Mouse (Mus musculus) myocyte (in vitro differentiated cells): ENCODE measurements around the gene Sart1. TPM values are rescaled to one million over a fixed set of nuclear protein-coding genes. Genes with fewer than 3 reads are reported as not detected.
A peak's percentile ranks its signal among the peaks of the same experiment; 100 is the strongest.

Experiments used
- H3K27me3 ChIP-seq: one replicate; pipeline ENCODE4 v1.6.1; 2011; ENCODE audit not compliant: control insufficient read depth, insufficient read depth, insufficient read length
- H3K36me3 ChIP-seq: one replicate; pipeline ENCODE4 v1.6.1; 2011; ENCODE audit not compliant: control insufficient read depth, insufficient read depth
- H3K4me2 ChIP-seq: one replicate; pipeline ENCODE4 v1.6.1; 2011; ENCODE audit warnings: low read depth, control low read depth
- H3K4me3 ChIP-seq: one replicate; pipeline ENCODE4 v1.5.1; 2011; ENCODE audit warnings: mild to moderate bottlenecking, control low read depth, moderate library complexity
- H3K79me2 ChIP-seq: one replicate; pipeline ENCODE4 v1.6.1; 2011; ENCODE audit not compliant: control insufficient read depth, insufficient read depth
- H3ac ChIP-seq: one replicate; pipeline ENCODE4 v1.6.1; 2011; ENCODE audit not compliant: control insufficient read depth, insufficient read length
- CEBPB ChIP-seq: IDR thresholded peaks from 2 replicates; pipeline ENCODE4 v1.6.1; 2011; ENCODE audit warnings: mild to moderate bottlenecking, moderate library complexity; ENCODE audit not compliant: poor library complexity, insufficient read depth, severe bottlenecking
- E2F4 ChIP-seq: IDR thresholded peaks from one replicate; pipeline ENCODE4 v1.6.1; 2011; ENCODE audit warnings: mild to moderate bottlenecking, control low read depth, moderate library complexity; ENCODE audit not compliant: insufficient read depth
- MAX ChIP-seq: IDR thresholded peaks from one replicate; pipeline ENCODE4 v1.6.1; 2011; ENCODE audit warnings: low read depth, mild to moderate bottlenecking, control low read depth
- MYOD1 ChIP-seq, 3 experiments: IDR thresholded peaks; one replicate each; pipeline ENCODE4 v1.6.1; 2011; ENCODE audit warnings: control low read depth in 2 of 3, low read depth in 2 of 3, mild to moderate bottlenecking in 2 of 3, moderate library complexity in 1 of 3; ENCODE audit not compliant: insufficient read length in 2 of 3, control insufficient read depth in 1 of 3
- MYOG ChIP-seq, 3 experiments: IDR thresholded peaks; one replicate each; pipeline ENCODE4 v1.6.1; 2011; ENCODE audit warnings: control low read depth in 2 of 3, low read depth in 2 of 3, mild to moderate bottlenecking in 2 of 3; ENCODE audit not compliant: insufficient read length in 2 of 3, control insufficient read depth in 1 of 3, insufficient read depth in 1 of 3
- POLR2A ChIP-seq: IDR thresholded peaks from one replicate; pipeline ENCODE4 v1.6.1; 2011; ENCODE audit warnings: low read depth, mild to moderate bottlenecking, control low read depth, moderate library complexity; ENCODE audit not compliant: insufficient read length
- POLR2AphosphoS2 ChIP-seq: IDR thresholded peaks from one replicate; pipeline ENCODE4 v1.6.1; 2011; ENCODE audit warnings: low read depth, control low read depth; ENCODE audit not compliant: insufficient read length
- REST ChIP-seq: IDR thresholded peaks from one replicate; pipeline ENCODE4 v1.6.1; 2011; ENCODE audit warnings: mild to moderate bottlenecking, control low read depth, moderate library complexity; ENCODE audit not compliant: insufficient read depth, insufficient read length
- SRF ChIP-seq: IDR thresholded peaks from one replicate; pipeline ENCODE4 v1.6.1; 2011; ENCODE audit warnings: low read depth; ENCODE audit not compliant: control insufficient read depth, insufficient read length
- TCF12 ChIP-seq: IDR thresholded peaks from one replicate; pipeline ENCODE4 v1.6.1; 2011; ENCODE audit warnings: mild to moderate bottlenecking, control low read depth; ENCODE audit not compliant: poor library complexity, insufficient read depth, severe bottlenecking
- TCF3 ChIP-seq: IDR thresholded peaks from one replicate; pipeline ENCODE4 v1.6.1; 2011; ENCODE audit warnings: low read depth, control low read depth; ENCODE audit not compliant: insufficient read length
- USF1 ChIP-seq: IDR thresholded peaks from one replicate; pipeline ENCODE4 v1.6.1; 2011; ENCODE audit warnings: low read depth, mild to moderate bottlenecking, control low read depth, moderate library complexity
- polyA plus RNA-seq: library from polyadenylated mRNA; unstranded; fragments of >200 nt; fragmentation: generic; extraction: Trizol; gene quantifications from one replicate; pipeline ENCODE4 v1.2.1, GENCODE M21; 2012; ENCODE audit warnings: missing spikeins

The Sart1 gene
- polyA plus RNA-seq, 1 experiment: 55.6 TPM

DNA sequence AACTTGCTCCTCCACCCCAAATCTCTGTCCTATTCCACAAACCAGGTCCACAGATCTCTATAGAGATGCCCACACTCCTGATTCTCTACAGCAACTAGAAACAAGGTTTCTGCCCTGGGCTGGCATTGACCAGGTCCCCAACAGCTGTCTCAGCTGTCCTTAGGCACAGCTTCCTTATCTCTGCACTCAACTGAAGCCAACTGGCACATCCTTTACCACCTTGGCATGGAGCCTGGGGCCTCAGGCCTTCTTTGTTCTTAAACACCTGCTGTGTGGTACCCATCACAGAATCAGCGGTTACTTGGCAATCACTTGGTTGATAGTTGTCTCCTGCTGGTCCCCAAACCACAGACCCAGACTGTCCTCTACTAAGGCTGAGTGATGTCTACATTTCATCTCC, 41.9 kb upstream of the Sart1 start:
- TF ChIP-seq MYOD1 (IDR thresholded peaks at IDR 0.05; ENCODE audit: control insufficient read depth in 1 of 3, insufficient read length in 2 of 3, low read depth in 2 of 3): peak; percentile 65 to 96 (median 83)
- TF ChIP-seq MAX: no peak
- TF ChIP-seq E2F4: no peak
- TF ChIP-seq SRF: no peak
- no peak for TF ChIP-seq POLR2AphosphoS2
- TF ChIP-seq CEBPB: no peak
- peak; percentile 87 to 96 (median 87) for TF ChIP-seq MYOG (IDR thresholded peaks at IDR 0.05; ENCODE audit: control insufficient read depth in 1 of 3, insufficient read depth in 1 of 3, insufficient read length in 2 of 3, low read depth in 2 of 3)
- peak; percentile 68 for TF ChIP-seq TCF3
- TF ChIP-seq REST: no peak
- no peak for TF ChIP-seq POLR2A
- no peak for TF ChIP-seq USF1
- TF ChIP-seq TCF12: peak; percentile 60
- Histone ChIP-seq H3ac (no peak overlapping the region), H3K4me3 (no peak overlapping the region), H3K79me2 (peaks cover 14% of the 10 kb centered on the region), H3K36me3 (peaks cover 8% of the 10 kb centered on the region), H3K4me2 (peak overlapping the region; percentile 59), H3K27me3 (no peaks in the 10 kb centered on the region)

DNA sequence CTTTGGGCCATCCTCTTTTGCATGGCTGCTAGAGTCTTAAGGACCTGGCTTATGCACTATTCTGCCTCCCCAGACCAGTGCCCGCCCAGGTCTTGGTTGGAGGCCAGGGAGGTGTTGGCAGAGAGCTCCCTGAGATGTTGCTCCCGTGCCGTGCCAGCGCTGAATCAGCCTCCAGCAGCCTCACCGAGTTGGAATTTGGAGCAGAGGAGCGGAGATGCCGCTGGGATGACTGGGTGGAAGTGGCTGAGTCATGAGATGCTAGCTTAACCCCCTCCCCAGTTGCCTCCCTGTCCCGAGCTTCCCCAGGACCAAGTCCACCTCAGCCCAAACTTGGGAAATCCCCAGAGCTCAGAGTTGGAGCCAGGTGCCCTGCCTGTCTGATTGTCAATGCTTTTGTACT, 41.3 kb upstream of the Sart1 start:
- TF ChIP-seq POLR2AphosphoS2: peak; percentile 62
- TF ChIP-seq MYOG (IDR thresholded peaks at IDR 0.05; ENCODE audit: control insufficient read depth in 1 of 3, insufficient read depth in 1 of 3, insufficient read length in 2 of 3, low read depth in 2 of 3): peak in 1 of 3 experiments; percentile 46
- TF ChIP-seq E2F4: no peak
- TF ChIP-seq MYOD1 (IDR thresholded peaks at IDR 0.05; ENCODE audit: control insufficient read depth in 1 of 3, insufficient read length in 2 of 3, low read depth in 2 of 3): peak in 1 of 3 experiments; percentile 58
- Histone ChIP-seq H3ac (no peak overlapping the region), H3K79me2 (peaks cover 18% of the 10 kb centered on the region), H3K4me2 (peak overlapping the region; percentile 59), H3K36me3 (peaks cover 8% of the 10 kb centered on the region), H3K27me3 (no peaks in the 10 kb centered on the region), H3K4me3 (no peak overlapping the region)

DNA sequence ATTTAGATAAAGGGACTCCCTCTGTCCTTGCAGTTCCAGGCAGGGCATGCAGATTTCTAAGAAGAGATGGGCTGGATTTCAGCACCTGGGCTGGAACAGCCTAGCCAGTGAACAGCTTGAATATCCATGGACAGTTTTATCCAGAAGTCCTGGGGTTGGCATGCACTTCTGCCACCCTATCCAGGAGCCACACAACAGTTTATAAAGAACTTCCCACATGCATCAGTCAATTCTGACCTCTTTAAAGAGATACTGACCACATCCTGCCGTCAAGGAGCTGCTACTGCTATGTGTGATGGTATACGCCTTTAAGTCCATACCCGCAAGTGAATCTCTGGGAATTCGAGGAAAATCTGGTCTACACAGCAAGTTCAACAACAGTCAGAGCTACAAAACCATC, 40.7 kb upstream of the Sart1 start:
- Histone ChIP-seq H3K4me2 (peak overlapping the region; percentile 59), H3K79me2 (peaks cover 19% of the 10 kb centered on the region)

DNA sequence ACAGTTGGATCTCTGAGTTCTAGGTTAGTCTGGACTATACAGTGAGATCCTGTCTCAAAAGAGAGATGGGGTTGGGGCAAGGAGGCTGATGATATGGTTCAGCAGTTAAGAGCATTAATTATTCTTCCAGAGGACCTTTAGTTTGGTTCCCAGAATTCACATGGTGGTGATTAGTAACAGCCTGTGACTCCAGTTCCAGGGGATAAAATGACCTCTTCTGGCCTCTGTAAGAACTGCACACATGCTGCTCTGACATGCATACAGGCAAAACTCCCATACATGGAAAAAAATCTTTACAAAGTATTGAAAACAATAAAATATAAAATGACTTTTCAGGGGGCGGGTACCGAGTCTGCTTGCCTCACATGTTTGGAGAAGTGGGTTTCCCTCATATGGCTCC, 39.6 kb upstream of the Sart1 start:
- TF ChIP-seq REST (no peak), POLR2AphosphoS2 (no peak), POLR2A (no peak), MYOG (IDR thresholded peaks at IDR 0.05; ENCODE audit: control insufficient read depth in 1 of 3, insufficient read depth in 1 of 3, insufficient read length in 2 of 3, low read depth in 2 of 3) (no peak), SRF (no peak), USF1 (no peak), TCF3 (no peak), MAX (no peak), TCF12 (no peak), CEBPB (no peak), MYOD1 (IDR thresholded peaks at IDR 0.05; ENCODE audit: control insufficient read depth in 1 of 3, insufficient read length in 2 of 3, low read depth in 2 of 3) (no peak), E2F4 (no peak)
- Histone ChIP-seq H3K4me2 (peak overlapping the region; percentile 7), H3ac (no peak overlapping the region), H3K4me3 (no peak overlapping the region), H3K27me3 (no peaks in the 10 kb centered on the region), H3K79me2 (peaks cover 31% of the 10 kb centered on the region), H3K36me3 (peaks cover 8% of the 10 kb centered on the region)

More for the DNA sequence above, 40.7 kb upstream of the Sart1 start:
- Histone ChIP-seq H3K27me3 (no peaks in the 10 kb centered on the region), H3K4me3 (no peak overlapping the region), H3K36me3 (peaks cover 8% of the 10 kb centered on the region), H3ac (no peak overlapping the region)
- TF ChIP-seq USF1: no peak
- TF ChIP-seq MYOG (IDR thresholded peaks at IDR 0.05; ENCODE audit: control insufficient read depth in 1 of 3, insufficient read depth in 1 of 3, insufficient read length in 2 of 3, low read depth in 2 of 3): no peak
- TF ChIP-seq TCF12: no peak
- no peak for TF ChIP-seq MYOD1 (IDR thresholded peaks at IDR 0.05; ENCODE audit: control insufficient read depth in 1 of 3, insufficient read length in 2 of 3, low read depth in 2 of 3)
- no peak for TF ChIP-seq TCF3
- no peak for TF ChIP-seq CEBPB

DNA sequence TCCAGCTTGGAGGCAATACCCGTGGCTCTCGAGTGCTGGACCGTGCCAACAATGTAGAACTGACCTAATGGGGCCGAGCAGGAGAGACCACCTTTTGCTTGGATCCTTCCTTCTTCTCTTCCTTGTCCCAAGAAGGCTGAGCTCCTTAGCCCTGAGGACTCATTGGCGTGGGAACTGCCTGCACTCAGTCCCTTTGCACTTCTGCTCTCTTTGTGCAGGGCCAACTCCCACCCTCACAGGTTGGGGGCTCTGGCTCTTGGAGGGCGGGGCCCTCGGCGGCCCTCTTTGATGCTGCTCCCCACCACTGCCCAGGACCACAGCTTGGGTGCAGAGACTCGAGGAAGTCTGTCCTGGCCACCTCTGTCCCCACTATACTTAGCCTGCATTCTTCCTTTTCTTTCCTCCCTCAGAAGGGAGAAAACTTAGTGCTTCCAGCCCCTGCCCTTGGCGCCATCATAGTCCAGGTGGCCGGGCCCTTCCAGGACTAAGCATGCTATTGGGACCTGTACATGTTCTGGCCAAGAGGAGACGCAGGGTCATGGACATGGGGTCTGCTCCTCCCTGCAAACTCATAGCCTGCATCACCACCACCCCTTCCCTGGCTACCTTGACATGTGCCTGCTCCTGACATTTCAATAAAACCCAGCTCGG, 38.3 kb upstream of the Sart1 start:
- H3K27me3 ChIP-seq: no peaks in the 10 kb centered on the region
- no peak overlapping the region for H3K4me3 ChIP-seq
- H3K79me2 ChIP-seq: peaks cover 31% of the 10 kb centered on the region
- H3K36me3 ChIP-seq: peaks cover 8% of the 10 kb centered on the region
- no peak overlapping the region for H3ac ChIP-seq
- no peak for TF ChIP-seq MYOG (IDR thresholded peaks at IDR 0.05; ENCODE audit: control insufficient read depth in 1 of 3, insufficient read depth in 1 of 3, insufficient read length in 2 of 3, low read depth in 2 of 3)
- TF ChIP-seq POLR2AphosphoS2: no peak
- TF ChIP-seq SRF: no peak
- TF ChIP-seq MYOD1 (IDR thresholded peaks at IDR 0.05; ENCODE audit: control insufficient read depth in 1 of 3, insufficient read length in 2 of 3, low read depth in 2 of 3): no peak
- no peak for TF ChIP-seq E2F4
- no peak for TF ChIP-seq REST
- TF ChIP-seq TCF12: no peak
- TF ChIP-seq TCF3: no peak
- TF ChIP-seq CEBPB: no peak
- TF ChIP-seq USF1: no peak
- no peak for TF ChIP-seq POLR2A
- TF ChIP-seq MAX: no peak
- H3K4me2 ChIP-seq: peak overlapping the region; percentile 98
